Mouse (Mus musculus): Measurements from ENCODE around the gene Clca2.
A peak's percentile ranks its signal among the peaks of the same experiment; 100 is the strongest.

Gene Clca2

GRCm38 (mm10) chr3:145099291-145099690 is at the start of gene Clca2:
Gene Clca2 (minus strand): TSS chr3:145099443.
- no peak for DNase-seq (ENCODE audit: low spot score)

GRCm38 (mm10) chr3:145147952-145148351 is 48.7 kb upstream of the Clca2 start:
- no peak for DNase-seq (ENCODE audit: low spot score)

GRCm38 (mm10) chr3:145147483-145147882 is 48.2 kb upstream of the Clca2 start:
- no peak for DNase-seq (ENCODE audit: low spot score)

- DNase-seq (ENCODE audit: low spot score) = no peak
Observed at GRCm38 (mm10) chr3:145146871-145147270, 47.6 kb upstream of the Clca2 start.

- DNase-seq (ENCODE audit: low spot score) = no peak
Observed at GRCm38 (mm10) chr3:145143856-145144255, 44.6 kb upstream of the Clca2 start.

- DNase-seq (ENCODE audit: low spot score) = no peak
Observed at GRCm38 (mm10) chr3:145142925-145143324, 43.7 kb upstream of the Clca2 start.

GRCm38 (mm10) chr3:145140236-145140635 is 41.0 kb upstream of the Clca2 start:
- no peak for DNase-seq (ENCODE audit: low spot score)

GRCm38 (mm10) chr3:145131210-145131868 is 32.1 kb upstream of the Clca2 start:
- peak; percentile 72 for DNase-seq (ENCODE audit: low spot score)

- no peak for DNase-seq (ENCODE audit: low spot score)
Observed at GRCm38 (mm10) chr3:145129356-145129755, 30.1 kb upstream of the Clca2 start.

GRCm38 (mm10) chr3:145126618-145127017 is 27.4 kb upstream of the Clca2 start:
- no peak for DNase-seq (ENCODE audit: low spot score)

GRCm38 (mm10) chr3:145119425-145119824 is 20.2 kb upstream of the Clca2 start:
- DNase-seq (ENCODE audit: low spot score) = no peak

GRCm38 (mm10) chr3:145119002-145119358 is 19.7 kb upstream of the Clca2 start:
- no peak for DNase-seq (ENCODE audit: low spot score)

- peak; percentile 100 for DNase-seq (ENCODE audit: low spot score)
Observed at GRCm38 (mm10) chr3:145118254-145119001, 19.2 kb upstream of the Clca2 start, which contains the start of gene Odf2l. Gene Odf2l (plus strand): TSS chr3:145118588.

- no peak for DNase-seq (ENCODE audit: low spot score)
Observed at GRCm38 (mm10) chr3:145117637-145118036, 18.4 kb upstream of the Clca2 start.

- no peak for DNase-seq (ENCODE audit: low spot score)
Observed at GRCm38 (mm10) chr3:145115169-145115568, 15.9 kb upstream of the Clca2 start.

GRCm38 (mm10) chr3:145105773-145106504 is 6.7 kb upstream of the Clca2 start:
- no peak for DNase-seq (ENCODE audit: low spot score)

- DNase-seq (ENCODE audit: low spot score) = no peak
Observed at GRCm38 (mm10) chr3:145105076-145105772, 6.0 kb upstream of the Clca2 start.

- no peak for DNase-seq (ENCODE audit: low spot score)
Observed at GRCm38 (mm10) chr3:145103770-145104169, 4.5 kb upstream of the Clca2 start.

- no peak for DNase-seq (ENCODE audit: low spot score)
Observed at GRCm38 (mm10) chr3:145103321-145103720, 4.1 kb upstream of the Clca2 start.

- no peak for DNase-seq (ENCODE audit: low spot score)
Observed at GRCm38 (mm10) chr3:145101891-145102555, 2.8 kb upstream of the Clca2 start.

GRCm38 (mm10) chr3:145087857-145088598 is 11.2 kb downstream of the Clca2 start:
- no peak for DNase-seq (ENCODE audit: low spot score)

Measured in testis, postnatal 10 days (tissue).